Mouse (Mus musculus): ENCODE measurements around the gene Ctnnb1. TPM values are rescaled to one million over a fixed set of nuclear protein-coding genes. Genes with fewer than 3 reads are reported as not detected.

Ctnnb1 gene
- 209 TPM for polyA plus RNA-seq (2017; shearing (Covaris generic))

GRCm38 (mm10) chr9:120929081-120929480 is at the start of gene Ctnnb1:
TSS of gene Ctnnb1 (plus strand) at chr9:120929216.

All from effector memory CD4-positive, alpha-beta T cell, adult 5 months (primary cell).